Mouse (Mus musculus) liver, postnatal 0 days (tissue): ENCODE data around the gene Efhc1.

Source experiments
- CTCF ChIP-seq: sonication (generic); IDR thresholded peaks from 2 replicates; pipeline ENCODE4 v1.5.1; 2016; ENCODE audit warnings: antibody characterized with exemption, low read depth
- EP300 ChIP-seq: IDR thresholded peaks from 2 replicates; pipeline ENCODE4 v1.6.1; 2016; ENCODE audit warnings: antibody characterized with exemption, low read depth, mild to moderate bottlenecking

- TF ChIP-seq CTCF (no peak), EP300 (no peak)
Observed at GRCm38 (mm10) chr1:20993690-20994089, 42.3 kb downstream of the Efhc1 start.
